Mouse (Mus musculus) intestine, embryonic 14.5 days (tissue): ENCODE data around the gene Ndufaf3. TPM values are rescaled to one million over a fixed set of nuclear protein-coding genes. Genes with fewer than 3 reads are reported as not detected.
"Not testable (repeated sequence)": the region's sequence is repeated elsewhere in the genome, so short reads cannot be mapped to it uniquely, and the experiment has no call there.

Experiments used
- ATAC-seq: fragments of 200-750 bp; cut with Nextera tagmentation; replicated peaks from 2 replicates; pipeline ENCODE4 v1.8.0; 2017; ENCODE audit warnings: low read depth, moderate number of reproducible peaks, moderate TSS enrichment, moderate library complexity; ENCODE audit not compliant: low FRiP score, low TSS enrichment
- DNase-seq: peaks from one replicate; pipeline ENCODE4 v3.0.0-alpha.2; 2018; ENCODE audit warnings: low spot score
- H3K27ac ChIP-seq: fragments of 300-500 bp; sonication (generic); 2 replicates; pipeline ENCODE4 v1.5.1; 2014; ENCODE audit warnings: low read depth, mild to moderate bottlenecking, control low read depth
- H3K27me3 ChIP-seq: fragments of 300-500 bp; sonication (generic); replicated peaks from 2 replicates; pipeline ENCODE4 v1.6.1; 2014; ENCODE audit warnings: low read length, control low read depth; ENCODE audit not compliant: control insufficient read depth, insufficient read depth
- H3K36me3 ChIP-seq: fragments of 300-500 bp; sonication (generic); 2 replicates; pipeline ENCODE4 v1.6.1; 2014; ENCODE audit warnings: low read length, control low read depth; ENCODE audit not compliant: control insufficient read depth, insufficient read depth
- H3K4me1 ChIP-seq: fragments of 300-500 bp; sonication (generic); replicated peaks from 2 replicates; pipeline ENCODE4 v1.6.1; 2014; ENCODE audit warnings: low read length, control low read depth, mixed read lengths; ENCODE audit not compliant: control insufficient read depth, insufficient read depth
- H3K4me2 ChIP-seq: fragments of 300-500 bp; sonication (generic); 2 replicates; pipeline ENCODE4 v1.6.1; 2014; ENCODE audit warnings: low read length
- H3K4me3 ChIP-seq: fragments of 300-500 bp; sonication (generic); 2 replicates; pipeline ENCODE4 v1.5.1; 2014; ENCODE audit warnings: low read depth, low read length, control low read depth, mixed read lengths
- H3K9ac ChIP-seq: fragments of 300-500 bp; sonication (generic); 2 replicates; pipeline ENCODE4 v1.6.1; 2014; ENCODE audit warnings: mild to moderate bottlenecking, low read length
- H3K9me3 ChIP-seq: fragments of 300-500 bp; sonication (generic); 2 replicates; pipeline ENCODE4 v1.6.1; 2016; ENCODE audit warnings: low read length, control low read depth; ENCODE audit not compliant: control insufficient read depth
- WGBS: fragments of 180-500 bp; shearing (Covaris S2); extraction: QIAGEN DNeasy Blood & Tissue Kit; methylation state at CpG from one replicate; pipeline ENCODE4 v1.1.7; 2014; 5-methylcytosine and 5-hydroxymethylcytosine counted together
- polyA plus RNA-seq: library from polyadenylated mRNA; unstranded; fragments of >200 nt; fragmentation: Nextera tagmentation; extraction: Ambion mirVana; gene quantifications from 2 replicates; pipeline ENCODE4 v1.2.1, GENCODE M21; 2014

The Ndufaf3 gene
- polyA plus RNA-seq: 37.0 and 39.8 TPM in 2 replicates

DNA sequence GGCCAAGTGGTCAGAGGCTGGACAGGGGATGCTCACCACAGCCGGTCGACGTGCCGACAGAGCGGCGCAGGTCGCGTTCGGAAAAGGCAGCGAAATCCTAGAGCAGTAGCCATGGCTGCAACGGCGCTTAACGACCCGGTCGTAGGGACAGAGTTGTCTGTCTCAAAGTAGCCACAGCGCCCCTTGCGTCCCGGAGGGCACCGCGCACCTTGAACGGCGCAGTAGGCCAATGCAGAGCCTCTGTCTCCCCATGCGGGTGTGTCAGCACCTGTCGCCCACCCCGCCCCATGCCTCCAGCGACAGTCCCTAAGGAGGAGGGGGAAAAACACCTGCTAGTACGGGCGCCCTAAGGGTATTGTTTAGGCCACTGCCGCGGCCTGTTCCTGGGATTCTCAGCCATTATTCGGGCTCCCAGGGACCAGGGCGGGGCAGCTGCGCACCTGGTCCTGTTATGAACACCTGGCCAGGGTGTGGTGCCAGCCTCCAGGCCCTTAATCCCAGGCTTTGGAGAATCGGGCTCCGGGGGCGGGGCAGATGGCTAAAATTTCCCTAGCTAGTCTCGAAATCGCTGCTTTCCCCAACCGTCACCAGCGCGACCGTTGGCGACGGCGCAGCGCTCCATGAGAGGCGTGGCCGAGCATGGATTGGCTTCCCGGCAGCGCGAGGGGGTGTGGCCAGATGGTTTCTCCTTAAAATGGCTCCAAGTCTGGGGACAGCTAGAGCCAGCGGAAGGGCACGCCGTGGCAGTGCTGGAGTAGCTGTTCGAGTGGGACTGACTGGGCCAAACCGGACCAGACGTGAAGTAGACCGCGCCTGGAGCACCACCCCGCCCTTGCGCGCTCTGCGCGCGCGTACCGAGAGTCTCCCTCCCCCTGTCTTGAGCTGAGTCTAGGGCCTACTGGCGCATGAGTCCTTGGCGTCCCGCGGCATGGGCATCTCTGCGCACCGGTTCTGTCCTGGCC, at the start of gene Ndufaf3:
Gene Ndufaf3 (minus strand): TSS at position 620 of the 962 bp plus-strand sequence.
- peaks cover 16% of the 10 kb centered on the region for H3K4me1 ChIP-seq
- no peaks in the 10 kb centered on the region for H3K27me3 ChIP-seq
- no peaks in the 10 kb centered on the region for H3K9me3 ChIP-seq
- H3K27ac ChIP-seq: peak within 1 kb of the TSS; percentile 92
- H3K4me2 ChIP-seq: peak within 1 kb of the TSS; percentile 83
- peaks cover 46% of the 10 kb centered on the region for H3K36me3 ChIP-seq
- DNase-seq: peak; percentile 99
- WGBS: 0% methylated on average over 73 of the region's 73 CpGs
- peak within 1 kb of the TSS; percentile 58 for H3K9ac ChIP-seq
- ATAC-seq: peak; percentile 80
- peak within 1 kb of the TSS; percentile 70 for H3K4me3 ChIP-seq

DNA sequence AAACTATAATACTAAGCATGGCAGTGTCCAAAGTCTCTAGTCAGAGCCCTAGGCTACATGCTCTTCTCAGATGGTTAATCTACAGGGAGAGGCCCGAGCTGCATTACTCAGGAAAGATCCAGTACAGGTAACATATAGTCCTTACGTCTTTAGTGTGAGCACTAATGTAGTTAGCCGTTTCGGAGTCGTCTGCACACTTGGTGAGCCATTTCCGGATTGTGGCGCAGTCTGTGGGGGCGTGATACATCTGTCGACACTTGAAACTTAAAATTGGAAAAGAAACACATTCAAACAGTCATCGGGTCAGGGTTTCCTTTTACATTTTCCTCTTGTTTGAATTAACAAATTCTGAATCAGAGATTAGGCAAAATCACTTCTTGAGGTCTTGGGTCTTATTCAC, 44.3 kb upstream of the Ndufaf3 start:
- Histone ChIP-seq H3K36me3 (peaks cover 98% of the 10 kb centered on the region), H3K4me3 (no peak overlapping the region), H3K9ac (no peak overlapping the region), H3K27me3 (no peaks in the 10 kb centered on the region), H3K27ac (no peak overlapping the region), H3K4me1 (no peaks in the 10 kb centered on the region), H3K9me3 (no peaks in the 10 kb centered on the region), H3K4me2 (no peak overlapping the region)
- DNase-seq (no peak), ATAC-seq (no peak)
- 95% methylated on average over 10 of the region's 10 CpGs for WGBS

DNA sequence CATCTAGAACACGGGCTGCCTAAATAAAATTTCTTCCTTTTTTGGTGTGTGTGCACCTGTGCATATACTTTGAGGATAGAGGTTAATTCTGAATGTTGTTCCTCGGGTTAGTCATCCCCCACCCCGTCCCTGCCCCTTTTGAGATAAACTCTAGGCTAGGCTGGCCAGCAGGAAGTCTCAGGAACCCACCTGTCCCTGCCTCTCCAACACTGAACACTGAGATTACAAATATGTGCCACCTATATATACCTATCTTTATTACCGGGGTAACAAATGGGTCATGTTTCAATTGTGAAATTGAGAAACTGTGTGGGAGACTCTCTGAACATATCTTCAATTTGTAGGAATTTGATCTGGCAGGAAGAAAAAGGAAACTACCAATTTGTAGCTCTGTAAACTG, 41.7 kb upstream of the Ndufaf3 start:
- no peak for DNase-seq
- no peak for ATAC-seq
- WGBS: 88% methylated on average over 4 of the region's 4 CpGs
- no peak overlapping the region for H3K27ac ChIP-seq
- H3K4me3 ChIP-seq: no peak overlapping the region
- no peaks in the 10 kb centered on the region for H3K9me3 ChIP-seq
- no peak overlapping the region for H3K9ac ChIP-seq
- H3K4me2 ChIP-seq: no peak overlapping the region
- H3K36me3 ChIP-seq: peaks cover 97% of the 10 kb centered on the region
- H3K4me1 ChIP-seq: no peaks in the 10 kb centered on the region
- H3K27me3 ChIP-seq: no peaks in the 10 kb centered on the region

DNA sequence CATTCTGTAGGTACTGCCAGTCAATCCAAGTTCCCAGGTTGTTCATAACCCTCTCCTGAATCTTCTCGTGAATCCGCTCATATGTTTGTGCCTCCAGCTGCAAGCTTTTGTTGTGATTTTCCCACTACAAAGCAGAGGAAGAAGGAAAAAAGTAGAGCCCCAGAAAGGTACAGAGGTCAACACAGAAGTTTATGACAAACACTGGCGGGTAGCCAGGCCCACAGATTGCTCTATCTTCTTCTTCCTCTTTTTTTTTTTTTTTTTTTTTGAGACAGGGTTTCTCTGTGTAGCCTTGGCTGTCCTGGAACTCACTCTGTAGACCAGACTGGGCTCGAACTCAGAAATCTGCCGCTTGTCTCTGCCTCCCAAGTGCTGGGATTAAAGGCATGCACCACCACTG, 40.7 kb upstream of the Ndufaf3 start:
- not testable (repeated sequence) for H3K4me2 ChIP-seq, H3K9me3 ChIP-seq, H3K4me1 ChIP-seq, DNase-seq, ATAC-seq, H3K4me3 ChIP-seq, H3K27ac ChIP-seq, H3K27me3 ChIP-seq, H3K9ac ChIP-seq
- WGBS: 87% methylated on average over 5 of the region's 5 CpGs
- peaks cover 97% of the 10 kb centered on the region for H3K36me3 ChIP-seq

DNA sequence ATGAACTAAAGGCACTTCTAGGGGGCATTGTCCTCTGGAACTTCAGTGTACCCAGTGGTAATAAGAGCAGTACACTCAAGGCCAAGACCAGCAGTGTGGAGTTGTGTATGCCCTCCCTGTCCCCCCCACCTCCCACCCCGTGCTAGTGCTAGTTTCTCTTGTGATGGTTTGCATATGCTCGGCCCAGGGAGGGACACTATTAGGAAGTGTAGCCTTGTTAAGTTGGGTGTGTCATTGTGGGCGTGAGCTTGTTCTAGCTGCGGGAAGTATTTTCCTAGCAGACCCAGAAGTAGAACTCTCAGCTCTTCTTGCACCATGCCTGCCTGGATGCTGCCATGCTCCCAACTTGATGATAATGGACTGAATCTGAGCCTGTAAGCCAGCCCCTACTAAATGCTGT, 34.8 kb upstream of the Ndufaf3 start:
- no peak overlapping the region for H3K9ac ChIP-seq
- H3K36me3 ChIP-seq: peaks cover 46% of the 10 kb centered on the region
- ATAC-seq: no peak
- H3K4me3 ChIP-seq: no peak overlapping the region
- no peak overlapping the region for H3K4me2 ChIP-seq
- 78% methylated on average over 4 of the region's 4 CpGs for WGBS
- DNase-seq: no peak
- H3K4me1 ChIP-seq: no peaks in the 10 kb centered on the region
- H3K27ac ChIP-seq: no peak overlapping the region
- H3K27me3 ChIP-seq: no peaks in the 10 kb centered on the region
- H3K9me3 ChIP-seq: no peaks in the 10 kb centered on the region

DNA sequence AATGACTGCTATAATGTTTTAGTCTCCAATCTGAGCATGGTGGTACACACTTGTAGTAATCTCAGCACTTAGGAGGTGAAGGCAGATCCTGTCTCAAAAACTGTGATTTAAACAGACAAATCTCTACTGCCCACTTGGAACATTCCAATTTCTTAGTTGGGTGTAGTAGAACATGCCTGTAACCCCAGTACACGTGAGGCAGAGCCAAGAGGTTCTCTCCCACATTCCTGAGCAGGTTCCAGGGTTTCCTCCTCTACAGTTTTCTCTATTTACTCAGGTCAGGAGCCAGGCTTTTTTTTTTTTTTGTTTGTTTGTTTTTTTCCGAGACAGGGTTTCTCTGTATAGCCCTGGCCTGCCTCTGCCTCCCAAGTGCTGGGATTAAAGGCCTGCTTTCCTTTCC, 32.8 kb upstream of the Ndufaf3 start:
- Histone ChIP-seq H3K4me2 (no peak overlapping the region), H3K27ac (no peak overlapping the region), H3K27me3 (no peaks in the 10 kb centered on the region), H3K36me3 (peaks cover 28% of the 10 kb centered on the region), H3K4me3 (no peak overlapping the region), H3K9ac (no peak overlapping the region), H3K4me1 (no peaks in the 10 kb centered on the region), H3K9me3 (no peaks in the 10 kb centered on the region)
- ATAC-seq (no peak), DNase-seq (no peak)
- WGBS: 59% methylated on average over 2 of the region's 2 CpGs

DNA sequence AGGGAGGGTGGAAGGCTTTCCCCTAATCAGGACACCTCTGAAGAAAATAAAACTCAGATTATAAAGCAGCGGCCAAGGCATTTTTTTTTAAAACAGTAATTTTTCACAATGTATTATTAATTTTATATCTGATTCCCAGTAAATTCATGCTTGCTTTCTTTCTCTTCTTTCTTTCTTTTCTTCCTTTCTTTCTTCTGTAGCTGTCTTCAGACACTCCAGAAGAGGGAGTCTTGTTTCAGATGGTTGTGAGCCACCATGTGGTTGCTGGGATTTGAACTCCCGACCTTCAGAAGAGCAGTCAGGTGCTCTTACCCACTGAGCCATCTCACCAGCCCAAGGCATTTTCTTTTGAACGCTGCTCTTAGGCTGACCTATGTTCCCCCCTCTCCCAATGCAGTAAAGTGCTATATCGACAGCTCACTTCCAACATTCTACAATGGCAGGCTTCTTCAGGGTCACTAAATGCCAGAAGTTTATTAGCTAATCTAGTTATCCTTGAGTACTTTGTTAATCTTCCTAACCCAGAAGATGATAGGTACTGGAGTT, 31.9 kb upstream of the Ndufaf3 start:
- no peak for ATAC-seq
- peaks cover 19% of the 10 kb centered on the region for H3K36me3 ChIP-seq
- no peak overlapping the region for H3K4me3 ChIP-seq
- no peak overlapping the region for H3K27ac ChIP-seq
- H3K27me3 ChIP-seq: no peaks in the 10 kb centered on the region
- no peaks in the 10 kb centered on the region for H3K9me3 ChIP-seq
- no peak overlapping the region for H3K9ac ChIP-seq
- no peak overlapping the region for H3K4me2 ChIP-seq
- no peak for DNase-seq
- 84% methylated on average over 4 of the region's 4 CpGs for WGBS
- no peaks in the 10 kb centered on the region for H3K4me1 ChIP-seq

DNA sequence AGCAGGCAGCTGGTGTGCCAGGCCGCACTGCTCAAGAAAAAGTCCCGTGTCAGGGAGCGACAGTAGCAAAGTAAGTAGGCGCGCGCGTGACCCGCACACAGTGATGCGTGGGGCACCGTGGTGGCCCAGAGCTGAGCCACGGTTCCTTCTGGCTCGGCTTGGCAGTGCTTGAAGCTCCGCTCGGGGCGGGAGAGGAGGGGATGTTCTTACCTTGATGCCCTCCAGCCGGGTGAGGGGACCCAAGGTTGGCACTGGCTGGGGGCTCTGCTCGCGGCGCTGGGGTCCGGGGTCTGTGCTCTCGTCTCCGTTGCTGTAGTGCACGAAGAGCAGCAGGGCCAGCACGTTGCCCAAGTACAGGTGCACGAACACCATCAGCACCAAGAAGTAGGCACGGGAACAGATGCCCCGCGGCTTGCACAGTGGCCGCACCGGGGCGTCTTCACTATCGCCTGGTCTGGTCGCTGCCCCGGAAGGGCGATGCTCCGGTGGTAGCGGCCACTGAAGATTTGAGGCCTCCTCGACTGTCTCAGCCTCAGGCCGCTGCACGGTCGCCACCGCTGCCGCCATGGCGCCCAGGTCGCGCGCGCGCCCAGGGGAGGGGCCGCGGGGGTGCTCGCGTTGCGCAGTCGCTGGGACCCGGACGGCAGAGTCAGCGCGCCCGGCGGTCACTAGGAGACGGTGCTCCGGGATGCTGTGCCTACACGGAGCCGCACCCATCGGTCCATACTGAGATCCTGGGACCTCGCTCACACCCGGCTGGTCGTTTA, 29.9 kb upstream of the Ndufaf3 start, which contains the start of gene P4htm:
Gene P4htm (minus strand): TSS at position 670 of the 767 bp plus-strand sequence.
- Histone ChIP-seq H3K9ac (peak within 1 kb of the TSS; percentile 57), H3K4me2 (peak within 1 kb of the TSS; percentile 88), H3K36me3 (no peaks in the 10 kb centered on the region), H3K27ac (no peak within 1 kb of the TSS), H3K4me3 (peak within 1 kb of the TSS; percentile 64), H3K4me1 (no peaks in the 10 kb centered on the region), H3K9me3 (no peaks in the 10 kb centered on the region), H3K27me3 (no peaks in the 10 kb centered on the region)
- ATAC-seq: peak; percentile 71
- peak; percentile 81 for DNase-seq
- WGBS: 4% methylated on average over 66 of the region's 69 CpGs
